Mouse (Mus musculus) bone marrow, adult 2 months (tissue): Measurements from ENCODE around the gene Ubxn7.

ENCODE experiments used
- CTCF ChIP-seq: fragments of 200-500 bp; IDR thresholded peaks from 2 replicates; pipeline ENCODE4 v1.5.1; 2011; ENCODE audit warnings: low read length, control low read depth; ENCODE audit not compliant: control insufficient read depth, insufficient read depth
- POLR2A ChIP-seq: fragments of 200-500 bp; IDR thresholded peaks from 2 replicates; pipeline ENCODE4 v1.6.1; 2011; ENCODE audit warnings: low read depth, mild to moderate bottlenecking, control low read depth, low read length, borderline replicate concordance; ENCODE audit not compliant: control insufficient read depth

GRCm38 (mm10) chr16:32436657-32437056 is 104.6 kb downstream of the Ubxn7 start:
- TF ChIP-seq CTCF = no peak
- no peak for TF ChIP-seq POLR2A
